Mouse (Mus musculus): ENCODE data around the gene Hrh1.

DNA sequence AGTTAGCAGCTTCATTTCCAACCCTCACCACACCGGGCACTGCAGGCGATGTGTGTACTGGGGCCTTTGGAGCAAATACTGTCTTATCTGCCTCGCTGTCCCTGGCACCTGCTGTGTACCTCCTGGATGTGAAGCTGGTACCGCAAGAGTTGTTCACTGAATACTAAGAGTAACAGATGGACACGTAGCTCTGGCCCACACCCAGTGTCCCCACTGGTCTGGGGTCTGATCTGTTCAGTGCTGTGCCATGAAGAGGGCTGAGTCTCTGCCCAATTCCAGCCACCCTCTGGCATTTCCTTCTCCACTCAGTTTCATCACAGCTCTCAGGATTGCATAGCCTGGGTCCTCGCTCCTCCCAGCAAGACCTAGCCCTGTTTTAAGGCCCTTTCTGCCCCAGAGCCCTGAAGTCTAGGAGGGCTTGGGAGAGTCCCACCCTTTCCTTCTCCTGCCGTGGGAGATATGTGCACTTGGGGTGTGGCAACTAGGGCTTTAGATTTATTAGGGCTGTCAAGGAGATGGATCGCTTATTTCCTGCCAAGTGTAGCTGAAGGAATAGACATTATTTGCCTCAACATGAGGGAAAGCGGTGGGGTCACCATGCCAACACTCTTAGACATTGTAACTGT, 25.4 kb downstream of the Hrh1 start:
- TF ChIP-seq CTCF (IDR thresholded peaks at IDR 0.05; ENCODE audit: control insufficient read depth, insufficient read depth, insufficient read length), result no peak
- TF ChIP-seq USF1 (IDR thresholded peaks at IDR 0.05; ENCODE audit: low read depth), result no peak
- no peak for TF ChIP-seq MYOG (IDR thresholded peaks at IDR 0.05; ENCODE audit: control insufficient read depth, extremely low read depth, insufficient read length)
- TF ChIP-seq MYOD1 (IDR thresholded peaks at IDR 0.05; ENCODE audit: control insufficient read depth, insufficient read length, low read depth), result no peak
- no peak for TF ChIP-seq MAX (IDR thresholded peaks at IDR 0.05)

All from C2C12 (cell line).